Mouse (Mus musculus) stomach, postnatal 0 days (tissue): Measurements from ENCODE around the gene Dennd5b.

Source experiments
- CTCF ChIP-seq: IDR thresholded peaks from 2 replicates; pipeline ENCODE4 v1.5.1; 2016; ENCODE audit warnings: antibody characterized with exemption, low read depth, mild to moderate bottlenecking, moderate library complexity
- EP300 ChIP-seq: optimal IDR thresholded peaks from 2 replicates; pipeline ENCODE3; 2016; ENCODE audit warnings: antibody characterized with exemption

DNA sequence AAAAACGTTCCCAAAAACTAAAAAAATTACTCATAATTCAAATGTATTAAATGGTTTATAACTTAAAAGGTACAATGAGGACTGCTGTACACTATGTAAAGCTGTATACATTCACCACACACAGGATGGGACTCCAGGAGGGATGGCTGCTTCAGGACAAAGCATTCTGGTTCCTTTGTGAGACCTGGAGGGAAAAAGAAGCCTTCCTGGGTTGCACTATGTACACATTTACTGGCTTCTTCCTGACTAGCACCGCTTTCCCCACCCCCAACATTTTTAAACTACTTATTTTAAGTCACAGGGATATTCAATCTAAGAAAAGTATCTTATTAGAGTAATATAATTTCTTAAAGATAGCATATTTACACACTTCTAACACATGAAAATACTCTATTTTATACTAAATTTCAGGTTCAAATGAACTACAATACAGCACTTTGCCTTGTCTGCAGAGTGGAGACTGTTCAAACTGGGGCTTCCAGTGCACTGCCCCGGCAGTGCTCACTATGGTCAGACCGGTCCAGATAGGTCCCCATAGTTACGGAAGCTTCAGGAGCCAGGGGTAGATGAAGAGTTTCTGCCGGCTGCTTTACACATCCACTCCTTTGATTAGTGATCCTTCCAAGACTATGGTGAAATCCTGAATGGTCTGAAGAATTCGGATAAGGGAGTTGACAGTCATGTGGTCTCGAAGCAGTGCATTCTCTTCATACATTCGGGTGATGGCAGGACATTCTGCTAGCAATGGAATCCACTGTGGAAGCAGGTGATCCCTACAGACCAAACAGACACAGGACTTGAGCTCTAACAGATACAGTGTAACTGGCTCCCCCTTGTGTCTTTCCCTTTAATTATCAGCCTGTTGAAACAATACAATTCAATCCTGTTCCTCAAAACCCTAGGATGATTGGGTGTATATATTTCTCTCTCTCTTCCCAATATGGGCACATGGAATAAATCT is 108.1 kb downstream of the Dennd5b start:
- peak; percentile 78 for TF ChIP-seq CTCF
- no peak for TF ChIP-seq EP300
